ENCODE assay signal across 21 mouse cellular contexts in the genomic region with DNA sequence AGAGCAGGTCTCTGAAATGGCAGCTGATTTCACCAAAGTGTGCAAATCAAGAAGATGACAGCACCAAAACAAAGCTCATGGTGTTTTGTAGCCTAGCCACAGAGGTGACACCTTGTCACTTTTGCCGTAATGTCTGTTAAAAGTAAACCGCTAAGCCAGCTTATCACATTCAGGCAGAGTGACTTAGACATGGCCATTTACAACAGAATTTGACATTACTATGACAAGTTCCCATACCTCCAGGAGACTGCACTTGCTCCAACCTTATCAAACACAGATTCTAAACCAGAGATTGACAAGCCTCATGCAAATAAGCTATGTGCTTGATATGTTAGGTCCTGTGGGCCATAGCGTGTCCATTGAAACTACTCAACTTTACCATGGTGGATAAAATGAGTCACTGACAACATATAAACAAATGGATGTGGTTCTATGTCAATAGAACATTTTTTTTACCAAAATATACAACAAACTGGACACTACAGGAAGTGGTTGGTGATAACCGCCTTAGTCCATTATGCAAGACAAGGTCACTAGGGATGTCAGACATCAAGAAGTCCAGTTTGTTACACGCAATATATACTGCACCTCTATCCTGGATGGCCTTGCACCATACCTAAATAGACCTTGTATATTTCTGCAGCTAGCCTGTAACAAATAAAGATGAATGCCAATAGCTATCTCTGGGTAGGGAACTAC. TPM values are rescaled to one million over a fixed set of nuclear protein-coding genes. Genes with fewer than 3 reads are reported as not detected.
DNase-seq lines count a peak whose midpoint lies in the region; ATAC-seq and TF ChIP-seq lines count a peak whose summit lies in the region.
"Had no signal": no experiment of that assay in that cellular context is flagged by ENCODE, and none has a peak within 500 bp of the region (broad histone marks: within the 10 kb centered on the region; RNA-seq: fewer than 3 reads in every experiment).

No protein-coding gene starts in this region.

- peaks cover 0 to 24% of the 10 kb centered on the region in 2 experiments; a peak in 3 of 4 replicates for H3K4me1 ChIP-seq in liver, embryonic 14.5 days (replicated peaks; ENCODE audit: control insufficient read depth in 2 of 2, insufficient read depth in 2 of 2, low read length in 1 of 2)
- H3K4me1 ChIP-seq in liver, embryonic 11.5 days (replicated peaks; ENCODE audit: control insufficient read depth, insufficient read depth, low read length), result peaks cover 13% of the 10 kb centered on the region

- WGBS in liver, embryonic 14.5 days (ENCODE audit: insufficient replicate concordance), result 19% methylated on average over 5 of the region's 5 CpGs
- WGBS in liver, embryonic 11.5 days, result 58% methylated on average over 5 of the region's 5 CpGs

- no peak overlapping the region for H3K4me2 ChIP-seq in liver, embryonic 14.5 days (ENCODE audit: low read depth)
- H3K4me2 ChIP-seq in liver, embryonic 11.5 days, result no peak overlapping the region
- H3K4me2 ChIP-seq: embryonic facial prominence, embryonic 12.5 days; forebrain, embryonic 13.5 days; heart, embryonic 11.5 days; heart, embryonic 15.5 days; hindbrain, embryonic 13.5 days had no signal

- no peak for TF ChIP-seq CTCF in liver, embryonic 14.5 days (IDR thresholded peaks at IDR 0.05; ENCODE audit: low read depth)

- H3K27me3 ChIP-seq in liver, embryonic 14.5 days (ENCODE audit: control insufficient read depth, insufficient read depth, low read length), result no peaks in the 10 kb centered on the region
- H3K27me3 ChIP-seq in liver, embryonic 11.5 days (replicated peaks; ENCODE audit: control insufficient read depth, insufficient read depth, low read length), result no peaks in the 10 kb centered on the region
- H3K27me3 ChIP-seq: embryonic facial prominence, embryonic 12.5 days; forebrain, embryonic 13.5 days; heart, embryonic 15.5 days; hindbrain, embryonic 13.5 days had no signal

- TF ChIP-seq EP300 in liver, embryonic 14.5 days (IDR thresholded peaks at IDR 0.05; ENCODE audit: low read depth), result peak; percentile 55

- ATAC-seq in liver, embryonic 14.5 days (ENCODE audit: insufficient read depth), result no peak
- ATAC-seq in liver, embryonic 11.5 days (replicated peaks; ENCODE audit: low FRiP score), result no peak
- peak; percentile 24 for ATAC-seq in common myeloid progenitor, adult 5-6 weeks (replicated peaks; ENCODE audit: low read depth, poor library complexity, severe bottlenecking)
- ATAC-seq in megakaryocyte-erythroid progenitor cell, adult 5-6 weeks (replicated peaks; ENCODE audit: low FRiP score, low TSS enrichment, poor library complexity, severe bottlenecking), result peak; percentile 64
- ATAC-seq in erythroid progenitor cell, adult 5-6 weeks (replicated peaks; ENCODE audit: low FRiP score, poor library complexity, severe bottlenecking), result no peak
- ATAC-seq: forebrain, embryonic 13.5 days; forebrain, postnatal 0 days; hindbrain, postnatal 0 days had no signal

- DNase-seq in liver, embryonic 14.5 days (ENCODE audit: low read depth in 3 of 3, low spot score in 3 of 3), result no peak
- no peak for DNase-seq in liver, embryonic 11.5 days (ENCODE audit: low spot score)
- DNase-seq in ovary, postnatal 36 days (ENCODE audit: low spot score), result no peak
- no peak for DNase-seq in lung, postnatal 25 days (ENCODE audit: low spot score)
- DNase-seq: adrenal gland, postnatal 10 days; cerebellum, adult 11 months; cerebellum, adult 8-10 months; cerebellum, postnatal 14 days; forebrain, postnatal 0 days; gastrocnemius, postnatal 25 days; heart, adult 18-20 months; heart, postnatal 14 days had no signal

- H3K4me3 ChIP-seq in liver, embryonic 14.5 days (ENCODE audit: insufficient read depth in 1 of 2, low read depth in 2 of 2, low read length in 2 of 2), result no peak overlapping the region
- H3K4me3 ChIP-seq in liver, embryonic 11.5 days (ENCODE audit: low read depth, low read length), result no peak overlapping the region
- H3K4me3 ChIP-seq: embryonic facial prominence, embryonic 12.5 days; forebrain, embryonic 13.5 days; heart, embryonic 15.5 days; hindbrain, embryonic 13.5 days had no signal

- H3K9me3 ChIP-seq in liver, embryonic 14.5 days (ENCODE audit: control insufficient read depth, low read length), result no peaks in the 10 kb centered on the region
- H3K9me3 ChIP-seq in liver, embryonic 11.5 days (ENCODE audit: control insufficient read depth, low read length), result no peaks in the 10 kb centered on the region
- H3K9me3 ChIP-seq: embryonic facial prominence, embryonic 12.5 days; forebrain, embryonic 13.5 days; heart, embryonic 15.5 days; hindbrain, embryonic 13.5 days had no signal

- no peak overlapping the region for H3K27ac ChIP-seq in liver, embryonic 14.5 days
- no peak overlapping the region for H3K27ac ChIP-seq in liver, embryonic 11.5 days (ENCODE audit: low read depth, low read length)
- H3K27ac ChIP-seq: embryonic facial prominence, embryonic 12.5 days; forebrain, embryonic 13.5 days; heart, embryonic 15.5 days; hindbrain, embryonic 13.5 days; hindbrain, postnatal 0 days had no signal

- no peaks in the 10 kb centered on the region for H3K36me3 ChIP-seq in liver, embryonic 14.5 days (replicated peaks; ENCODE audit: control insufficient read depth, insufficient read depth, low read depth)
- H3K36me3 ChIP-seq in liver, embryonic 11.5 days (ENCODE audit: control insufficient read depth, insufficient read depth, low read length), result no peaks in the 10 kb centered on the region
- H3K36me3 ChIP-seq: embryonic facial prominence, embryonic 12.5 days; heart, embryonic 15.5 days; hindbrain, embryonic 13.5 days had no signal

- H3K9ac ChIP-seq in liver, embryonic 14.5 days (replicated peaks), result no peak overlapping the region
- H3K9ac ChIP-seq in liver, embryonic 11.5 days (ENCODE audit: low read depth, low read length), result no peak overlapping the region
- H3K9ac ChIP-seq: embryonic facial prominence, embryonic 12.5 days; forebrain, embryonic 13.5 days; forebrain, postnatal 0 days; heart, embryonic 15.5 days; hindbrain, embryonic 13.5 days had no signal

RNA-seq across cellular contexts. Expression of gene Ranbp9, which starts 4.3 kb away (rescaled TPM):
- polyA plus RNA-seq in liver, embryonic 14.5 days (2012; rRNA removed), result 5.5 and 7.2 TPM in 2 replicates
- 3.6 and 3.7 TPM in 2 replicates for polyA plus RNA-seq in liver, embryonic 14.5 days (2014; fragmentation: Nextera tagmentation; extraction: Ambion mirVana)
- 6.3 and 7.1 TPM in 2 replicates for polyA plus RNA-seq in liver, embryonic 11.5 days (2014; fragmentation: Nextera tagmentation; extraction: Ambion mirVana)
- 76.8 and 87.2 TPM in 2 replicates for total RNA-seq in common myeloid progenitor, adult 5-6 weeks (2017)
- total RNA-seq in megakaryocyte-erythroid progenitor cell, adult 5-6 weeks (2014; fragmentation: Nextera tagmentation), result 36.8 and 36.9 TPM in 2 replicates
- total RNA-seq in megakaryocyte-erythroid progenitor cell, adult 5-6 weeks (2017), result 54.2 and 60.4 TPM in 2 replicates
- 23.9 and 51.9 TPM in 2 replicates for total RNA-seq in erythroid progenitor cell, adult 5-6 weeks (2015; ENCODE audit: low replicate concordance)
- 41.1 and 43.3 TPM in 2 replicates for total RNA-seq in erythroid progenitor cell, adult 5-6 weeks (2017; ENCODE audit: low replicate concordance)

Comparison
In these comparisons a context has a peak if more than half of its experiments do, and no peak if none do; other contexts are left out.
1. ATAC-seq: peak in common myeloid progenitor, adult 5-6 weeks (single experiment) and megakaryocyte-erythroid progenitor cell, adult 5-6 weeks (single experiment); none in liver, embryonic 14.5 days (single experiment), liver, embryonic 11.5 days (single experiment) and erythroid progenitor cell, adult 5-6 weeks (single experiment).